Mouse (Mus musculus) cerebellum, adult 2 months (tissue): ENCODE data around the gene Cul9.

Source experiments
- CTCF ChIP-seq: fragments of 200-500 bp; IDR thresholded peaks from 2 replicates; pipeline ENCODE4 v1.5.1; 2011; ENCODE audit warnings: low read depth, mild to moderate bottlenecking, control low read depth, low read length, moderate library complexity, borderline replicate concordance; ENCODE audit not compliant: insufficient read depth
- POLR2A ChIP-seq: fragments of 200-500 bp; IDR thresholded peaks from 2 replicates; pipeline ENCODE4 v1.6.1; 2011; ENCODE audit warnings: low read length, control low read depth, borderline replicate concordance; ENCODE audit not compliant: insufficient read depth

GRCm38 (mm10) chr17:46477286-46477685 lies 68.9 kb downstream of the Cul9 start:
- TF ChIP-seq CTCF (no peak), POLR2A (no peak)
